Mouse (Mus musculus) lung, postnatal 4 days (tissue): ENCODE measurements around the gene Dmrtc1a.
"Not testable (repeated sequence)": the region's sequence is repeated elsewhere in the genome, so short reads cannot be mapped to it uniquely, and the experiment has no call there.

Experiments
- DNase-seq, 2 experiments: peaks; one replicate each; pipeline ENCODE4 v3.0.0; 2021

Dmrtc1a gene

GRCm38 (mm10) chrX:102908587-102908986 lies at the start of gene Dmrtc1a, which contains the start of gene 1700011M02Rik:
Dmrtc1a (minus strand) TSS chrX:102908687.
1700011M02Rik (plus strand) TSS chrX:102908905.
- DNase-seq: not testable (repeated sequence)

GRCm38 (mm10) chrX:102950136-102950535 lies 41.6 kb upstream of the Dmrtc1a start:
- not testable (repeated sequence) for DNase-seq

- DNase-seq: no peak
These were observed 28.3 kb upstream of the Dmrtc1a start for GRCm38 (mm10) chrX:102936743-102937142.

GRCm38 (mm10) chrX:102934395-102934764 lies 25.9 kb upstream of the Dmrtc1a start:
- no peak for DNase-seq

GRCm38 (mm10) chrX:102933571-102934394 lies 25.3 kb upstream of the Dmrtc1a start:
- peak; percentile 39 to 54 for DNase-seq

- DNase-seq: no peak
These were observed 24.6 kb upstream of the Dmrtc1a start for GRCm38 (mm10) chrX:102932992-102933570.

GRCm38 (mm10) chrX:102928072-102928471 lies 19.6 kb upstream of the Dmrtc1a start, which contains the start of gene 1700018G05Rik:
1700018G05Rik (plus strand) TSS chrX:102928372.
- not testable (repeated sequence) for DNase-seq

- peak in 1 of 2 experiments; percentile 10 for DNase-seq
These were observed 18.2 kb upstream of the Dmrtc1a start for GRCm38 (mm10) chrX:102926707-102927106.

GRCm38 (mm10) chrX:102914823-102915222 lies 6.3 kb upstream of the Dmrtc1a start:
- not testable (repeated sequence) for DNase-seq

GRCm38 (mm10) chrX:102867871-102868270 lies 40.6 kb downstream of the Dmrtc1a start, which contains the start of gene 1700031F05Rik:
1700031F05Rik (minus strand) TSS chrX:102867971.
- no peak for DNase-seq

GRCm38 (mm10) chrX:102854516-102854915 lies 54.0 kb downstream of the Dmrtc1a start, which contains the start of gene Dmrtc1c2:
Dmrtc1c2 (minus strand) TSS chrX:102854616.
- not testable (repeated sequence) for DNase-seq
